Mouse (Mus musculus): ENCODE measurements at regions not wholly inside any gene's neighbourhood (a gene's known extent, or its start where the extent isn't known, plus 50 kb on each side); places are given as distances from the start of the nearest gene placed in this dataset.

DNA sequence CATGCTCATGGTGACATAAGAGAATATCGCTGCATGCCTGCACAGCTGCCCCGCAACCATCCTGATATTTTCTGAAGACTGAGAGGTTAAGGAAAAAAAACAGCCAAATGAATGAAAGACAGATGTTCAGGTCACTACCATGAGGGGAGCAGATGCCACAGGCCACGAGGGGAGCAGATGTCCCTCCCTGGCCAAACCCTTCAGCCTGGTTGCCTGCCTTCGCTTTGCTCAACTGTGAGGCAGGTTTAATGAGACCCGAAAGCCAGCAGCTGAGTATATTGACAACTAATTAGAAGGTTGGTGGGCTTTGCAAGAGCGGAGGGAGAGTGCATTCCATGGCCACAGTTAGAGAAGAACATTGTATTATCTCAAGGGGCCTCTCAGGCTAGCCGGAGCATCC is 141.8 kb upstream of the Ubl3 start:
- no peak for TF ChIP-seq CTCF (IDR thresholded peaks at IDR 0.05; ENCODE audit: low read depth, low read length)
- no peak for TF ChIP-seq POLR2A (IDR thresholded peaks at IDR 0.05; ENCODE audit: insufficient read depth, low read length)
- TF ChIP-seq EP300 (IDR thresholded peaks at IDR 0.05; ENCODE audit: insufficient read depth, low read depth, low read length): no peak

All from ES-Bruce4 (cell line).